Mouse (Mus musculus): Measurements from ENCODE around the gene Tspan7.

DNA sequence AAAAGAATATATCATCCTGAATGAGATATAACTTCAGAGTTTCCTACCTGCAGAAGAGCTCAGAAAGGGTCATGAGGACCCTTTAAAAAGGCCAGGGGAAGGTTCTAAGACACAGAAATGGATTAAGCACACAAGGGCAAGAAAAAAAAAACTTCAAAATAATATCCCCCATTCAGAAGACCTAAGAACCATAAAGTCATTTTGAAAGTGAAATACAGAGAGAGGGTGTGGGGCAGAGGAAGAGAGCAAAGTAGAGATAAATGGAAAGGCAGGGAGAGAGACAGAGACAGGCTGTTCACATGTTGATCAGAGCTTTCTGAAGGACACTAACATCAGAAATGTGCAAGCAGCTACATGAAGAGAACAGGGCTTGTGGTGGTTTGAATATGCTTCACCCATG is 156.1 kb downstream of the Tspan7 start:
- TF ChIP-seq POLR2A (IDR thresholded peaks at IDR 0.05; ENCODE audit: extremely low read depth, insufficient read depth, low read length) (no peak), CTCF (IDR thresholded peaks at IDR 0.05; ENCODE audit: low read depth, low read length) (no peak)
